In genomic region chr6:92090497-92090896, GRCm38 (mm10) we compare ENCODE assay signal across 8 mouse cellular contexts. TPM values are rescaled to one million over a fixed set of nuclear protein-coding genes. Genes with fewer than 3 reads are reported as not detected.
DNase-seq lines count a peak whose midpoint lies in the region; ATAC-seq and TF ChIP-seq lines count a peak whose summit lies in the region.

No protein-coding gene starts in this region.

- 2% methylated on average over 4 of the region's 4 CpGs for WGBS in lung, adult 2 months
- 8% methylated on average over 4 of the region's 4 CpGs for WGBS in embryonic facial prominence, embryonic 10.5 days
- WGBS in intestine, embryonic 14.5 days: 6% methylated on average over 4 of the region's 4 CpGs
- 2% methylated on average over 4 of the region's 4 CpGs for WGBS in neural tube, embryonic 12.5 days

- H3K27ac ChIP-seq in embryonic facial prominence, embryonic 10.5 days (replicated peaks): peak overlapping the region; percentile 98
- H3K27ac ChIP-seq in intestine, embryonic 14.5 days (ENCODE audit: low read depth): peak overlapping the region; percentile 99
- H3K27ac ChIP-seq in neural tube, embryonic 12.5 days: peak overlapping the region; percentile 99

- no peak for TF ChIP-seq POLR2A in lung, adult 2 months (IDR thresholded peaks at IDR 0.05; ENCODE audit: borderline replicate concordance, extremely low read depth, low read depth, low read length)

- DNase-seq in lung, adult 2 months: no peak
- DNase-seq in lung, postnatal 4 days: no peak
- peak; percentile 21 for DNase-seq in embryonic facial prominence, embryonic 10.5 days (ENCODE audit: low spot score)
- DNase-seq in intestine, embryonic 14.5 days (ENCODE audit: low spot score): no peak
- no peak for DNase-seq in urinary bladder, postnatal 14 days (ENCODE audit: low spot score)
- DNase-seq in kidney, adult 9 months: no peak
- DNase-seq in right cerebral cortex, postnatal 36 days (ENCODE audit: low spot score in 2 of 2): no peak

- no peak for ATAC-seq in intestine, embryonic 14.5 days (replicated peaks; ENCODE audit: low FRiP score, low TSS enrichment, low read depth)
- ATAC-seq in neural tube, embryonic 12.5 days (ENCODE audit: low FRiP score, low read depth): no peak

- peak overlapping the region; percentile 58 for H3K4me2 ChIP-seq in intestine, embryonic 14.5 days (ENCODE audit: low read length)
- H3K4me2 ChIP-seq in neural tube, embryonic 12.5 days (replicated peaks): peak overlapping the region; percentile 78

- peaks cover 12% of the 10 kb centered on the region for H3K4me1 ChIP-seq in lung, adult 2 months (ENCODE audit: control insufficient read depth, insufficient read depth, low read length)
- H3K4me1 ChIP-seq in embryonic facial prominence, embryonic 10.5 days: peaks cover 38% of the 10 kb centered on the region
- H3K4me1 ChIP-seq in intestine, embryonic 14.5 days (replicated peaks; ENCODE audit: control insufficient read depth, insufficient read depth, low read length): peaks cover 24% of the 10 kb centered on the region
- peaks cover 15% of the 10 kb centered on the region for H3K4me1 ChIP-seq in neural tube, embryonic 12.5 days

- H3K36me3 ChIP-seq in embryonic facial prominence, embryonic 10.5 days (replicated peaks): no peaks in the 10 kb centered on the region
- H3K36me3 ChIP-seq in intestine, embryonic 14.5 days (ENCODE audit: control insufficient read depth, insufficient read depth, low read length): no peaks in the 10 kb centered on the region
- H3K36me3 ChIP-seq in neural tube, embryonic 12.5 days: no peaks in the 10 kb centered on the region

- peak overlapping the region; percentile 97 for H3K9ac ChIP-seq in intestine, embryonic 14.5 days (ENCODE audit: low read length)
- H3K9ac ChIP-seq in neural tube, embryonic 12.5 days: peak overlapping the region; percentile 96

- H3K9me3 ChIP-seq in embryonic facial prominence, embryonic 10.5 days: no peaks in the 10 kb centered on the region
- H3K9me3 ChIP-seq in intestine, embryonic 14.5 days (ENCODE audit: control insufficient read depth, low read length): no peaks in the 10 kb centered on the region
- no peaks in the 10 kb centered on the region for H3K9me3 ChIP-seq in neural tube, embryonic 12.5 days

- no peaks in the 10 kb centered on the region for H3K27me3 ChIP-seq in embryonic facial prominence, embryonic 10.5 days (replicated peaks; ENCODE audit: low read depth, poor library complexity, severe bottlenecking)
- H3K27me3 ChIP-seq in intestine, embryonic 14.5 days (replicated peaks; ENCODE audit: control insufficient read depth, insufficient read depth, low read length): no peaks in the 10 kb centered on the region
- no peaks in the 10 kb centered on the region for H3K27me3 ChIP-seq in neural tube, embryonic 12.5 days (replicated peaks)

- no peak for TF ChIP-seq CTCF in lung, adult 2 months (IDR thresholded peaks at IDR 0.05; ENCODE audit: insufficient read depth, low read length)

- H3K4me3 ChIP-seq in lung, adult 2 months (replicated peaks; ENCODE audit: extremely low read depth, low read depth, low read length): peak overlapping the region; percentile 99
- H3K4me3 ChIP-seq in embryonic facial prominence, embryonic 10.5 days: peak overlapping the region; percentile 91
- peak overlapping the region; percentile 90 for H3K4me3 ChIP-seq in intestine, embryonic 14.5 days (ENCODE audit: low read depth, low read length)
- peak overlapping the region; percentile 98 for H3K4me3 ChIP-seq in neural tube, embryonic 12.5 days

RNA-seq across cellular contexts. Expression of gene Nr2c2, which starts 0.7 kb away (rescaled TPM):
- polyA plus RNA-seq in lung, adult 2 months (2012; rRNA removed): 15.0 and 22.1 TPM in 2 replicates
- polyA plus RNA-seq in embryonic facial prominence, embryonic 10.5 days (2016; fragmentation: Nextera tagmentation; extraction: Ambion mirVana): 22.5 and 23.0 TPM in 2 replicates
- 19.9 and 22.8 TPM in 2 replicates for polyA plus RNA-seq in intestine, embryonic 14.5 days (2014; fragmentation: Nextera tagmentation; extraction: Ambion mirVana)
- polyA plus RNA-seq in neural tube, embryonic 12.5 days (2016; fragmentation: Nextera tagmentation; extraction: Ambion mirVana): 30.4 and 31.4 TPM in 2 replicates
